Mouse (Mus musculus) limb, embryonic 14.5 days (tissue): ENCODE results near the gene Zbtb16. TPM values are rescaled to one million over a fixed set of nuclear protein-coding genes. Genes with fewer than 3 reads are reported as not detected.

ENCODE experiments used
- ATAC-seq: fragments of 200-750 bp; cut with Nextera tagmentation; 2 replicates; pipeline ENCODE4 v1.8.0; 2017; ENCODE audit warnings: low read depth, moderate number of reproducible peaks, moderate TSS enrichment; ENCODE audit not compliant: low FRiP score
- DNase-seq: peaks from one replicate; pipeline ENCODE4 v3.0.0-alpha.2; 2015; ENCODE audit warnings: low spot score
- H3K27ac ChIP-seq: fragments of 300-500 bp; sonication (generic); replicated peaks from 2 replicates; pipeline ENCODE4 v1.5.1; 2014; ENCODE audit warnings: low read depth, mild to moderate bottlenecking, low read length, moderate library complexity, mixed read lengths
- H3K27me3 ChIP-seq: fragments of 300-500 bp; sonication (generic); 2 replicates; pipeline ENCODE4 v1.6.1; 2014; ENCODE audit warnings: low read length, mixed read lengths; ENCODE audit not compliant: control insufficient read depth, insufficient read depth
- H3K36me3 ChIP-seq: fragments of 300-500 bp; sonication (generic); 2 replicates; pipeline ENCODE4 v1.6.1; 2014; ENCODE audit warnings: mild to moderate bottlenecking, low read length, moderate library complexity, mixed read lengths; ENCODE audit not compliant: control insufficient read depth, insufficient read depth
- H3K4me1 ChIP-seq: fragments of 300-500 bp; sonication (generic); 2 replicates; pipeline ENCODE4 v1.6.1; 2014; ENCODE audit warnings: antibody characterized with exemption, low read length, mixed read lengths; ENCODE audit not compliant: control insufficient read depth, insufficient read depth
- H3K4me2 ChIP-seq: fragments of 300-500 bp; sonication (generic); replicated peaks from 2 replicates; pipeline ENCODE4 v1.6.1; 2014; ENCODE audit warnings: low read depth, mild to moderate bottlenecking, low read length, moderate library complexity; ENCODE audit not compliant: severe bottlenecking
- H3K4me3 ChIP-seq: fragments of 300-500 bp; sonication (generic); replicated peaks from 2 replicates; pipeline ENCODE4 v1.5.1; 2014; ENCODE audit warnings: low read length
- H3K9ac ChIP-seq: fragments of 300-500 bp; sonication (generic); 2 replicates; pipeline ENCODE4 v1.6.1; 2014; ENCODE audit warnings: mild to moderate bottlenecking, low read depth, low read length, moderate library complexity; ENCODE audit not compliant: severe bottlenecking
- H3K9me3 ChIP-seq: fragments of 300-500 bp; sonication (generic); 2 replicates; pipeline ENCODE4 v1.6.1; 2016; ENCODE audit warnings: low read length; ENCODE audit not compliant: control insufficient read depth
- POLR2A ChIP-seq: fragments of 200-500 bp; IDR thresholded peaks from 2 replicates; pipeline ENCODE4 v1.8.0; 2012; ENCODE audit warnings: inconsistent platforms, mild to moderate bottlenecking, moderate library complexity, borderline replicate concordance; ENCODE audit not compliant: insufficient read depth, insufficient read length; ENCODE audit errors: extremely low read depth
- WGBS: fragments of 180-500 bp; shearing (Covaris S2); extraction: QIAGEN DNeasy Blood & Tissue Kit; methylation state at CpG from one replicate; pipeline ENCODE4 v1.1.7; 2014; 5-methylcytosine and 5-hydroxymethylcytosine counted together
- polyA plus RNA-seq, 2 experiments: library from polyadenylated mRNA; depleted of rRNA in 1 of 2; stranded (reverse) in 1 of 2; unstranded in 1 of 2; fragments of >200 nt; fragmentation: Nextera tagmentation in 1 of 2; extraction: Ambion mirVana in 1 of 2; gene quantifications; 2 replicates each; pipeline versions ENCODE4 v1.2.1 to v1.2.3; 2012 to 2014

The Zbtb16 gene
- polyA plus RNA-seq, 2 experiments: 0.91 to 1.9 TPM

DNA sequence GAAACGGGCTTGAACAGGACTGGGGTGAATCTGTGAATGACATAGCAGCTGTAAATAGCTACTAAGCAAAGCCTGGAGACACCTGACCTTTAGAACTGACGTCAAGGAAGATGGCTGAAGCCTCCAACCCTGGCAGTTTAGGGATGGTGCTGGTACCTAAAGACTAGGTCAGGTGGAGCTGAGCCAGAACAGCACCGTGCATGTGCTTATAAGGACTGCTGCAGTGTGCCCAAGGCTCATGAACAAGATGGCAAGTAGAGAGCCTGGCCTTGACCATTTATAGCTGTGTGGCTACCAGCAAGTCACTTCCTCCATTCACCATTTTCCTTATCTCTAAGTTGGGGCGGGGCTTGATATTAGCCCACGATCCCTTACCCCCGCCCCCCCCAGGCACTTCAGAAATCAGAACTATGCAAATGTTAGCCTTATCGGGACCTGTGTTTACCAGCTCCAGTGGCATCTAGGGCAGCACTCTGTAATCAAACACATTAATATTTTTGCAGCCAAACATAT is 9.6 kb downstream of the Zbtb16 start:
- 0 out of 2 replicates have a peak, but pooled peaks cover 4% of the 10 kb centered on the region for H3K27me3 ChIP-seq

DNA sequence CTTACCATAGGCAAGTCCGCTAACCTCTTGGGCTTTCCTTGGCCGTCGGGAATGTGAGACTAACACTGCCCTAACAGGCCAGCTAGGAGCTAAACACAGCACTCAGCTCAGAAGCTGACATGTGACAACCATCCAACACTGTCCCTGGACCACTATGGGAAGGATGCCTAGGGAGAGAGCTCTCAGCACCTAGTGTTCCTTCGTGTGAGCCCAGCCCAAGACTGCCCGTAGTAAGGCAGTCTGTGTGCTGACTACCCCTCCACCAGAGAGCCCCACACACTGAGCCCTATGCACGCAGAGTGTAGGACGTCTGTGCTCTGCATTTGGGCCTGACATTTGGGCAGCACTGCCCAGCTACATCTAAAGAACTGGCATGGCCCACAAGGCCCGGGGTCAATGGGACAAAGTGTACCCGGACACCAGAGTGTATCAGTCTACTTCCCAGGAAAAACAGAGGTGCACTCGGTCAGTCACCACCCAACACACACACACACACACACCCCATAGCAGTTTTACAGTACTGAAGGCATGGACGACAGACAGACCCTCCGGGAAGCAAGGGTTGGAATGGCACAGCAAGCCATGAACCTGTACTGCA is 11.4 kb downstream of the Zbtb16 start:
- no peak overlapping the region for H3K9ac ChIP-seq
- TF ChIP-seq POLR2A: no peak
- H3K4me2 ChIP-seq: no peak overlapping the region
- H3K27ac ChIP-seq: no peak overlapping the region
- H3K9me3 ChIP-seq: no peaks in the 10 kb centered on the region
- H3K36me3 ChIP-seq: no peaks in the 10 kb centered on the region
- H3K4me3 ChIP-seq: no peak overlapping the region
- DNase-seq (no peak), ATAC-seq (no peak)
- 66% methylated on average over 12 of the region's 12 CpGs for WGBS
- H3K27me3 ChIP-seq: peaks cover 11% of the 10 kb centered on the region; the same call in 1 of the 2 replicates
- peaks cover 27% of the 10 kb centered on the region for H3K4me1 ChIP-seq

More for the DNA sequence above, 9.6 kb downstream of the Zbtb16 start:
- H3K27ac ChIP-seq: no peak overlapping the region
- peaks cover 23% of the 10 kb centered on the region for H3K4me1 ChIP-seq
- DNase-seq (no peak), ATAC-seq (no peak)
- no peaks in the 10 kb centered on the region for H3K36me3 ChIP-seq
- 84% methylated on average over 7 of the region's 7 CpGs for WGBS
- no peaks in the 10 kb centered on the region; the same call in 1 of the 2 replicates for H3K9me3 ChIP-seq
- no peak overlapping the region for H3K9ac ChIP-seq
- H3K4me3 ChIP-seq: no peak overlapping the region
- H3K4me2 ChIP-seq: no peak overlapping the region
- TF ChIP-seq POLR2A: no peak

DNA sequence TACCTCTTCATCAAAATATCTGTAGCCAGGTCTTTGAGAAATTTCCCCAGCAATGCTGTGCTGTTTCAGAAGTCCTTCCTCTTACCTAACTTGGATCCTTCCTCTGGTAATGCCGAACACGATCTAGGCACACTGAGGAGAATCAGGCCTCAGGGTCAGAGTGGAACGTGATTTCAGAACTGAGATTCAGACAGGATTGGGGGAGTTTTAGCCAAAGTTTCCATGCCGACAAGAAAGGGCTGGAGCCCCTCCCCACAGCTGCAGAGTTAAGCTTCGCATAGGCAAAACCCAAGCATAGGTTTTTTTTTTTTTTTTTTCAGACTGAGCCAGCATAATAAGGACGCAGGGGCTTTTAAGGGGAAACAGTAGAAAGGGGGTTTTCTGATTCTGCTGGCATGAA is 12.2 kb downstream of the Zbtb16 start:
- no peak for TF ChIP-seq POLR2A
- peaks cover 27% of the 10 kb centered on the region for H3K4me1 ChIP-seq
- WGBS: 13% methylated on average over 6 of the region's 6 CpGs
- DNase-seq (no peak), ATAC-seq (no peak)
- H3K27ac ChIP-seq: no peak overlapping the region
- H3K36me3 ChIP-seq: no peaks in the 10 kb centered on the region
- H3K27me3 ChIP-seq: peaks cover 11% of the 10 kb centered on the region; the same call in 1 of the 2 replicates
- no peak overlapping the region for H3K4me3 ChIP-seq
- H3K9me3 ChIP-seq: no peaks in the 10 kb centered on the region
- no peak overlapping the region for H3K9ac ChIP-seq
- no peak overlapping the region for H3K4me2 ChIP-seq

DNA sequence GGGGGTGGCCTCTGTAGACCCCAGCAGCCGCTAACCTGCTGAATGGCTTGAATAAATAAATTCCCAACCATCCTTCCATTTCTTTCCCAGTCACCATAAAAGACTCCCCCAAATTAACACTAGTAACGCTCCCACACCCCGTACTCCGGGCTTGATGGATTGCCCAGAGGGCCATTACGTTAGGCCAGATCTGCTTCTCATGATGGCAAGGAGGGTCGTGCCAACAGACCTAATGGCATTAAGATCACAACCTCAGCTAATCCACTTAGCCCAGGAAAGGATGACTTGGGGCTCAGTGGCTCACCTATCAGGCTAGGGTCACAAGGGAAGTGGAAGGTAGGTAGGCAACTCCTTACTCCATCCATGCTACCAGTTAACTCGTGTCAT is 12.7 kb downstream of the Zbtb16 start:
- ATAC-seq (no peak), DNase-seq (no peak)
- H3K27me3 ChIP-seq: peaks cover 11% of the 10 kb centered on the region; the same call in 1 of the 2 replicates
- H3K27ac ChIP-seq: no peak overlapping the region
- 14% methylated on average over 7 of the region's 7 CpGs for WGBS
- H3K4me2 ChIP-seq: no peak overlapping the region
- no peak overlapping the region for H3K4me3 ChIP-seq
- H3K9me3 ChIP-seq: no peaks in the 10 kb centered on the region
- no peak overlapping the region for H3K9ac ChIP-seq
- TF ChIP-seq POLR2A: no peak
- no peaks in the 10 kb centered on the region for H3K36me3 ChIP-seq
- peaks cover 27% of the 10 kb centered on the region for H3K4me1 ChIP-seq

DNA sequence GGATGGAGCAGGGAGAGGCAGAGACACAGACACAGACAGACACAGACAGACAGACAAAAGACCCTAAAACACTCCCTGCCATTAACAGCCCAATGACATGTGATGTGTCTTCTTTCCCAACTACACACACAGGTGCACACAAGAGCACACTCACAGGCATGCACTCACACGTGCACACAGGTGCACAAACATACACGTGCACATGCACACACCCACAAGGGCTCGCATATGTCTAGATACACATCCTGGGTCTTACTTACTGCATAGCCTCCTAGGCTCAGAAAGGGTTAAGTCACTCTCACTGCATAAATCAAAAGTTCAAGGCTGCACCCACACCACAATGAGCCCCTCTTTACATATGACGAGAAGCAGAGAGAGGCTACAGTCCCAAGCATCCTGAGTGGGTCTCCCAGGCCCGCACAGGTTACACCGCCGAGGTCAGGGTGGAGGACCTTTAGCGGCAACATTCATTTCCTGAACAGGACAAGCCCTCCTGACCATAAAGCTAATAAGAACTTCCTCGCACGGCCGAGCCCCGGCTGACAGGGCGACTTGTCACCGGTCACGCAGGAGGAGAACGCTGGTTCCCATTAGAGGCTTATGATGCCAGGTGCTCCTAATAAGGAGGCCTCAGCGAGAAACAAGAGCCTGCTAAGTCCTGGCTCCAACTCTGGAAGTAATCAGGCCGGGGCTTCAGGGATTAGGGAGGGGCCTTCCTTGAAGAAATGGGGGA is 13.3 kb downstream of the Zbtb16 start:
- DNase-seq (peak; percentile 58), ATAC-seq (peak; percentile 63; the same call in 1 of the 2 replicates)
- H3K9me3 ChIP-seq: no peaks in the 10 kb centered on the region
- H3K4me3 ChIP-seq: no peak overlapping the region
- no peaks in the 10 kb centered on the region for H3K36me3 ChIP-seq
- H3K4me1 ChIP-seq: peaks cover 27% of the 10 kb centered on the region
- peak overlapping the region; percentile 25 for H3K4me2 ChIP-seq
- peaks cover 11% of the 10 kb centered on the region; the same call in 1 of the 2 replicates for H3K27me3 ChIP-seq
- no peak overlapping the region for H3K9ac ChIP-seq
- WGBS: 12% methylated on average over 18 of the region's 18 CpGs
- H3K27ac ChIP-seq: no peak overlapping the region
- no peak for TF ChIP-seq POLR2A
